Mouse (Mus musculus) forebrain, embryonic 16.5 days (tissue): ENCODE measurements around the gene Glipr1l2. TPM values are rescaled to one million over a fixed set of nuclear protein-coding genes. Genes with fewer than 3 reads are reported as not detected.
"Not testable (repeated sequence)": the region's sequence is repeated elsewhere in the genome, so short reads cannot be mapped to it uniquely, and the experiment has no call there.

Experiments
- ATAC-seq: fragments of 200-750 bp; cut with Nextera tagmentation; 2 replicates; pipeline ENCODE4 v1.8.0; 2017; ENCODE audit warnings: mild to moderate bottlenecking, moderate library complexity
- H3K27ac ChIP-seq: fragments of 300-500 bp; sonication (generic); 2 replicates; pipeline ENCODE4 v1.5.1; 2014; ENCODE audit warnings: low read length, control low read depth
- H3K27me3 ChIP-seq: fragments of 300-500 bp; sonication (generic); replicated peaks from 2 replicates; pipeline ENCODE4 v1.6.1; 2014; ENCODE audit warnings: low read length; ENCODE audit not compliant: control insufficient read depth, insufficient read depth
- H3K36me3 ChIP-seq: fragments of 300-500 bp; sonication (generic); 2 replicates; pipeline ENCODE4 v1.6.1; 2014; ENCODE audit not compliant: control insufficient read depth, insufficient read depth
- H3K4me1 ChIP-seq: fragments of 300-500 bp; sonication (generic); replicated peaks from 2 replicates; pipeline ENCODE4 v1.6.1; 2014; ENCODE audit warnings: low read length; ENCODE audit not compliant: control insufficient read depth, insufficient read depth
- H3K4me2 ChIP-seq: fragments of 300-500 bp; sonication (generic); 2 replicates; pipeline ENCODE4 v1.6.1; 2014; ENCODE audit warnings: mild to moderate bottlenecking, low read length, control low read depth
- H3K4me3 ChIP-seq: fragments of 300-500 bp; sonication (generic); replicated peaks from 2 replicates; pipeline ENCODE4 v1.5.1; 2014; ENCODE audit warnings: mild to moderate bottlenecking, low read length, control low read depth
- H3K9ac ChIP-seq: fragments of 300-500 bp; sonication (generic); replicated peaks from 2 replicates; pipeline ENCODE4 v1.6.1; 2014; ENCODE audit warnings: low read depth, low read length, control low read depth
- H3K9me3 ChIP-seq: fragments of 300-500 bp; sonication (generic); 2 replicates; pipeline ENCODE4 v1.6.1; 2016; ENCODE audit warnings: low read length; ENCODE audit not compliant: control insufficient read depth
- WGBS: fragments of 180-500 bp; shearing (Covaris S2); extraction: QIAGEN DNeasy Blood & Tissue Kit; methylation state at CpG from one replicate; pipeline ENCODE4 v1.1.7; 2014; 5-methylcytosine and 5-hydroxymethylcytosine counted together
- polyA plus RNA-seq: library from polyadenylated mRNA; unstranded; fragments of >200 nt; fragmentation: Nextera tagmentation; extraction: Ambion mirVana; gene quantifications from 2 replicates; pipeline ENCODE4 v1.2.1, GENCODE M21; 2015

The Glipr1l2 gene
- polyA plus RNA-seq, 1 experiment from 2014 or later = not detected

DNA sequence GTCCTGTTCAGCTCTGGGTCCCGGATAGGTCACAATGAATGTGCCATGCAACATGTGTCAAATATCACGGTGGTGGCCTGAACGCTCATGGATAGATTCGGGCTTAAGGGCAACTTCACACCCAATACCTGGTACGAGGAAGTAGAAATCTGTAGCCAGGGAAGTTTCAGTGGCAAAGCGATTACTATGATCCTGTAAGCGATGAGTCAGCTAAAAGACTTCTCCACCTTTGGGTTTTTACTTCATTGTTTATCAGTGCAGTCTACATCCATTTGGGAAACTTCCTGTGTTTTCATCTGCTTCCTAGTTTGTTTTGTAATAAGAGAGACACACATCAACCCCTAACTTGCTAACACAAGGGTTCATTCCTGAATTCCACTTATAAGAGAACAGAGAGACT, 27.2 kb downstream of the Glipr1l2 start:
- Histone ChIP-seq H3K4me2 (no peak overlapping the region), H3K27ac (no peak overlapping the region), H3K9me3 (no peaks in the 10 kb centered on the region), H3K36me3 (no peaks in the 10 kb centered on the region), H3K4me1 (no peaks in the 10 kb centered on the region), H3K9ac (no peak overlapping the region), H3K4me3 (no peak overlapping the region), H3K27me3 (no peaks in the 10 kb centered on the region)
- no peak for ATAC-seq
- WGBS = 97% methylated on average over 7 of the region's 7 CpGs

DNA sequence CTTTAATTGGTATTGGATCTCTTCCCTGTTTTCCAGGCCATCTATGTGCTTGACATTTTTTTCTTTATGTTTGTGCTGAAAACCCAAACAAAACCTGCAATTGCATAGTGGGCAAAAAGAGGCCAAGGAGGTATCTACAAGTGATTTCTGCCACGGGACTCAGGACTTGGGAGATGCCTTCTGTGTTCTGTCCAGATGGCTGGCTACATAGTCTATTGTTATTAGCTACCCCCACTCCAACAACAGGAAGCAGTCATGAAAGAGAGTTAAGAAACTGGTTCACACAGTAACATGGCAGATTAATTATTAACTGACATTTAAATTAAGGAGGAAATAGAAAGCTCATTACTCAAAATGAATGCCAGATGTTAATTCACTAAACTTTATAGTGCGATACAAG, 41.9 kb downstream of the Glipr1l2 start:
- not testable (repeated sequence) for H3K27ac ChIP-seq, H3K36me3 ChIP-seq, H3K9me3 ChIP-seq, H3K4me2 ChIP-seq, H3K27me3 ChIP-seq, ATAC-seq, H3K9ac ChIP-seq, H3K4me1 ChIP-seq, H3K4me3 ChIP-seq
- WGBS = 35% methylated on average over 2 of the region's 2 CpGs

DNA sequence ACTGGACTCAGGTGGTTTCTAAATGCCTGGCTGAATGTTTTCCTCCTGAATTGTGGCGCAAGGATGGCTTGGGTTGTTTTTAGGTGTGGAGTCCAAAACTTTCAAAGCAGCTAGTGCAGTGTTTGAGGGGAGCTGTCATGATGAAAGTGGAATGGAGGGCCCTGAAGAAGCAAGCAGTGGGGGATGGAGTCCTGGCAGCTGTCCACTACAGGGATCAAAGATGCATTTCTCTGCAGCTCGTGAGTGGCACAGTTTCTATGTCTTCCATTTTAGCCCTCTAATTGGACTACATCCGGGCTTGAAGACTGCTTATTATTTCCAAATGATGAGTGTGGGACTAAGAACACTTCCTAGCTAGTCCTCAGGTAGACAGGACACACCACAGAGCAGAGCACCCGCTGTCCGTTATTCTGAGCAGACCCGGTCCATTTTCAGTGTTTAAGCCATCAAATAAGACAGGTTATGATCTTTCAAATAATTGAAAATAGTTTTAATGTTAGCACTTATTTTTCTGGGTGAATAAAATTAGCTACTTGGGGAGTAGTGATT, 44.6 kb downstream of the Glipr1l2 start:
- not testable (repeated sequence) for ATAC-seq, H3K9ac ChIP-seq, H3K27ac ChIP-seq, H3K4me2 ChIP-seq, H3K4me3 ChIP-seq, H3K27me3 ChIP-seq, H3K9me3 ChIP-seq, H3K36me3 ChIP-seq, H3K4me1 ChIP-seq
- 50% methylated on average over 6 of the region's 6 CpGs for WGBS

- Histone ChIP-seq H3K9ac (no peak overlapping the region), H3K4me3 (no peak overlapping the region), H3K27me3 (no peaks in the 10 kb centered on the region), H3K4me2 (no peak overlapping the region), H3K9me3 (no peaks in the 10 kb centered on the region), H3K4me1 (no peaks in the 10 kb centered on the region), H3K36me3 (no peaks in the 10 kb centered on the region), H3K27ac (no peak overlapping the region)
- no peak for ATAC-seq
- WGBS = 92% methylated on average over 3 of the region's 3 CpGs
Observed at GRCm38 (mm10) chr10:112132194-112132593, 49.0 kb downstream of the Glipr1l2 start.

GRCm38 (mm10) chr10:112138050-112138870, 55.1 kb downstream of the Glipr1l2 start:
- Histone ChIP-seq H3K27ac (no peak overlapping the region; the same call in 1 of the 2 replicates), H3K36me3 (no peaks in the 10 kb centered on the region), H3K4me1 (no peaks in the 10 kb centered on the region), H3K4me3 (peak overlapping the region; percentile 43), H3K27me3 (no peaks in the 10 kb centered on the region), H3K4me2 (peak overlapping the region; percentile 48), H3K9ac (0 out of 2 replicates have a peak overlapping the region, but pooled peaks have one; percentile 37), H3K9me3 (no peaks in the 10 kb centered on the region)
- peak; percentile 95 for ATAC-seq
- 15% methylated on average over 9 of the region's 9 CpGs for WGBS

DNA sequence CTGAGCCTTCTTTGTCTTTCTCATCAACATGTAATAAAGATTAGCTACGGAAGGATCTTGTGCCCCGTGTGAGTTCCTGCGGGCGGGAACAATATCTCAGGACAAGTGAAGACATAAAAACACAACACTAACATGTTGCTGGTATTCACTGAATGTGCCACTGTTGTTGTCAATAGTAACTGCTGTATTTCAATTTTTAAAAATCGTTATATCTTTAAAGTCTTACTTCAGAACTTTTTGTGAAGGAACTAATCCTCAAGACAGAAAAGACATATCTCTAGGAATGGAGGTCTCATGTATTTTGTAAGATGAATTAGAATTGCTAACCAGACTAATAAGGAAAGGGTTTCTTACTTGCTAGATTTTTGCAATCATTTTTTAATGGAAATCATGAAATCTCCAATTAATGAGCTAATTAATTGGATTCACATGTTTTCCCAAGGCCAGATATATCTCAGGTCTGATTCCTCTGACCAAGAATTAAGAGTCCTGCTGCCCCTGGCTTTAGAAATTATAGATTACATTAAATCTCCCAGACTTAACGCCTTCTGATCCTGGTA, 55.8 kb downstream of the Glipr1l2 start:
- H3K27ac ChIP-seq = no peak overlapping the region; the same call in 1 of the 2 replicates
- 0 out of 2 replicates have a peak overlapping the region, but pooled peaks have one; percentile 37 for H3K9ac ChIP-seq
- H3K4me2 ChIP-seq = peak overlapping the region; percentile 48
- no peaks in the 10 kb centered on the region for H3K27me3 ChIP-seq
- H3K4me3 ChIP-seq = peak overlapping the region; percentile 43
- no peaks in the 10 kb centered on the region for H3K4me1 ChIP-seq
- 27% methylated on average over 6 of the region's 6 CpGs for WGBS
- H3K9me3 ChIP-seq = no peaks in the 10 kb centered on the region
- ATAC-seq = peak; percentile 50
- H3K36me3 ChIP-seq = no peaks in the 10 kb centered on the region

DNA sequence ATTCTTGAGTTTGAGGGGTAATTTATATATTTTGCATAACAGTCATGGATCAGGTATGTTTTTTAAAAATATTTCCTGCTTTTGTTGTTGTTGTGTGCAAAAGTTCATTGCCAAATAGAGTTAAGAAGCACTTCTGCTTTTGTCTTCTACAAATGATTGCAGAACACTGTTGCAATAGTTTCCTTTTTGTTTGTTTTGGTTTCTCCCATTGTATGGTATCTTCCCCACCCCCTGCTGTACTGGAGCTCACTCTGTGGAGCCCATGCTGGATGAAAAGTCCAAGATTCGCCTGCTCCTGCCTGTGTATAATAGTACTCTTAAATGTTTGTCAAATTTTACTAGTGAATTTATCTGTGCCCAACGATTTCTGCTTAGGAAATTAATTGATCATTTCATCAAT, 56.7 kb downstream of the Glipr1l2 start:
- no peak for ATAC-seq
- no peak overlapping the region for H3K4me2 ChIP-seq
- WGBS = 52% methylated on average over 2 of the region's 2 CpGs

More for the DNA sequence above, 56.7 kb downstream of the Glipr1l2 start:
- Histone ChIP-seq H3K36me3 (no peaks in the 10 kb centered on the region), H3K27me3 (no peaks in the 10 kb centered on the region), H3K4me3 (no peak overlapping the region), H3K27ac (no peak overlapping the region), H3K9me3 (no peaks in the 10 kb centered on the region), H3K9ac (no peak overlapping the region), H3K4me1 (no peaks in the 10 kb centered on the region)

Other genes starting within 250 kb of the Glipr1l2 start
- gene Krr1, start 110.7 kb upstream of the Glipr1l2 start, polyA plus RNA-seq = 51.1 and 56.2 TPM in 2 replicates
- 0.42 and 1.0 TPM in 2 replicates for gene Glipr1, start 80.7 kb upstream of the Glipr1l2 start, polyA plus RNA-seq
- not detected in 2 replicates for gene Glipr1l1, start 23.2 kb upstream of the Glipr1l2 start, polyA plus RNA-seq
- 0.41 TPM in 1 of 2 replicates, not detected in the other for gene Glipr1l3, start 77.0 kb downstream of the Glipr1l2 start, polyA plus RNA-seq
- 0.30 and 0.55 TPM in 2 replicates for gene Caps2, start 80.3 kb downstream of the Glipr1l2 start, polyA plus RNA-seq
- 5.7 and 7.8 TPM in 2 replicates for gene Kcnc2, start 187.8 kb downstream of the Glipr1l2 start, polyA plus RNA-seq